In genomic region chr19:56817851-56818526, GRCm38 (mm10) we compare ENCODE assay signal across 9 mouse cellular contexts. TPM values are rescaled to one million over a fixed set of nuclear protein-coding genes. Genes with fewer than 3 reads are reported as not detected.
A peak's percentile ranks its signal among the peaks of the same experiment; 100 is the strongest.
DNase-seq lines count a peak whose midpoint lies in the region; ATAC-seq and TF ChIP-seq lines count a peak whose summit lies in the region.
"Had no signal": no experiment of that assay in that cellular context is flagged by ENCODE, and none has a peak within 500 bp of the region (broad histone marks: within the 10 kb centered on the region; RNA-seq: fewer than 3 reads in every experiment).

No protein-coding gene starts in this region.

- no peak overlapping the region for H3K9ac ChIP-seq in intestine, postnatal 0 days (ENCODE audit: low read depth, low read length)

- H3K9me3 ChIP-seq in intestine, postnatal 0 days (ENCODE audit: control insufficient read depth) = no peaks in the 10 kb centered on the region

- no peak overlapping the region for H3K27ac ChIP-seq in intestine, postnatal 0 days (ENCODE audit: low read depth, low read length)

- H3K27me3 ChIP-seq in intestine, postnatal 0 days (replicated peaks; ENCODE audit: control insufficient read depth, insufficient read depth, low read length) = no peaks in the 10 kb centered on the region

- peak overlapping the region; percentile 6 for H3K4me2 ChIP-seq in intestine, postnatal 0 days (replicated peaks; ENCODE audit: low read depth)

- 0 out of 2 replicates have a peak, but pooled peaks cover 6% of the 10 kb centered on the region for H3K4me1 ChIP-seq in intestine, postnatal 0 days (replicated peaks; ENCODE audit: control insufficient read depth, insufficient read depth, low read length)

- ATAC-seq in intestine, postnatal 0 days = no peak
- ATAC-seq in inflammation-experienced regulatory T-cells, adult 6 months = no peak

- no peak for TF ChIP-seq CTCF in intestine, postnatal 0 days (IDR thresholded peaks at IDR 0.05; ENCODE audit: low read depth)

- peaks cover 8% of the 10 kb centered on the region; the same call in 1 of the 2 replicates for H3K36me3 ChIP-seq in intestine, postnatal 0 days (ENCODE audit: control insufficient read depth, insufficient read depth)

- WGBS in intestine, postnatal 0 days = 41% methylated on average over 14 of the region's 14 CpGs

- peak; percentile 12 to 16 for DNase-seq in frontal cortex, postnatal 14 days (ENCODE audit: low spot score in 2 of 2)
- no peak for DNase-seq in frontal cortex, postnatal 25 days (ENCODE audit: low spot score in 2 of 2)
- peak; percentile 40 for DNase-seq in adipocyte (ENCODE audit: low spot score)
- DNase-seq in gastrocnemius, postnatal 25 days = peak; percentile 35
- peak; percentile 61 to 86 for DNase-seq in lung, postnatal 4 days
- DNase-seq in ovary, adult 18-20 months (ENCODE audit: low spot score) = no peak

- H3K4me3 ChIP-seq in intestine, postnatal 0 days (ENCODE audit: low read depth, low read length) = no peak overlapping the region

RNA-seq across cellular contexts. Expression of gene Ccdc186, which starts 4.0 kb away (rescaled TPM):
- 10 to 100 TPM; 18.8 to 19.2 TPM for total RNA-seq in gastrocnemius, postnatal 25 days (2021)
- polyA plus RNA-seq in intestine, postnatal 0 days (2015; fragmentation: Nextera tagmentation; extraction: Ambion mirVana) = 11.3 and 11.8 TPM in 2 replicates
- polyA plus RNA-seq in inflammation-experienced regulatory T-cells, adult 6 months (2017; shearing (Covaris generic)) = 10 to 100 TPM in 2 of 3 experiments, 1 to 10 TPM in 1; 8.1 to 12.1 (median 11.4) TPM

RNA-seq across cellular contexts. Expression of gene Tdrd1, which starts 8.0 kb away (rescaled TPM):
- total RNA-seq in gastrocnemius, postnatal 25 days (2021) = not detected
- polyA plus RNA-seq in intestine, postnatal 0 days (2015; fragmentation: Nextera tagmentation; extraction: Ambion mirVana) = 0.12 and 0.13 TPM in 2 replicates
- polyA plus RNA-seq in inflammation-experienced regulatory T-cells, adult 6 months (2017; shearing (Covaris generic)) = not detected
- total RNA-seq: common myeloid progenitor, adult 5-6 weeks had no signal

RNA-seq across cellular contexts. Expression of gene Vwa2, which starts 56.1 kb away (rescaled TPM):
- not detected for total RNA-seq in gastrocnemius, postnatal 25 days (2021)
- polyA plus RNA-seq in intestine, postnatal 0 days (2015; fragmentation: Nextera tagmentation; extraction: Ambion mirVana) = 0.04 and 0.07 TPM in 2 replicates
- not detected for polyA plus RNA-seq in inflammation-experienced regulatory T-cells, adult 6 months (2017; shearing (Covaris generic))
- total RNA-seq: common myeloid progenitor, adult 5-6 weeks had no signal

Comparison
In these comparisons a context has a peak if more than half of its experiments do, and no peak if none do; other contexts are left out.
1. DNase-seq: peak in frontal cortex, postnatal 14 days (2 of 2), adipocyte (single experiment), gastrocnemius, postnatal 25 days (single experiment) and lung, postnatal 4 days (2 of 2); none in frontal cortex, postnatal 25 days (0 of 2) and ovary, adult 18-20 months (single experiment).